ENCODE assay signal across 1 mouse cellular context in genomic region chr13:112645529-112646186, GRCm38 (mm10).
TF ChIP-seq lines count a peak whose summit lies in the region.

No protein-coding gene starts in this region.

TF ChIP-seq in MEL, 35 proteins besides CTCF, POLR2A, EP300 and RAD21 (continued from another document):
- TF ChIP-seq ZNF384 (IDR thresholded peaks at IDR 0.05; ENCODE audit: low read depth, low read length) (no peak), ETS1 (IDR thresholded peaks at IDR 0.05; ENCODE audit: low read depth, low read length) (peak; percentile 73), BHLHE40 (IDR thresholded peaks at IDR 0.05; ENCODE audit: borderline replicate concordance, low read depth, low read length) (peak; percentile 83), TAL1 (IDR thresholded peaks at IDR 0.05; ENCODE audit: low read length) (peak; percentile 65), ZC3H11A (IDR thresholded peaks at IDR 0.05; ENCODE audit: low read depth, low read length) (no peak), MEF2A (IDR thresholded peaks at IDR 0.05; ENCODE audit: extremely low read depth, insufficient replicate concordance, low read depth, low read length, poor library complexity, severe bottlenecking) (no peak), ZKSCAN1 (IDR thresholded peaks at IDR 0.05; ENCODE audit: low read depth, low read length) (no peak), UBTF (IDR thresholded peaks at IDR 0.05; ENCODE audit: borderline replicate concordance, insufficient read depth, low read depth, low read length) (no peak), CHD1 (IDR thresholded peaks at IDR 0.05; ENCODE audit: low read depth, low read length) (no peak), NRF1 (IDR thresholded peaks at IDR 0.05; ENCODE audit: insufficient read depth, low read depth, low read length, poor library complexity, severe bottlenecking) (no peak), TBP (IDR thresholded peaks at IDR 0.05; ENCODE audit: low read depth, low read length) (peak; percentile 61; the same call in 1 of the 2 replicates), SIN3A (IDR thresholded peaks at IDR 0.05; ENCODE audit: low read length) (peak; percentile 47; the same call in 1 of the 2 replicates)
